Mouse (Mus musculus) liver, embryonic 13.5 days (tissue): ENCODE measurements at regions not wholly inside any gene's neighbourhood (a gene's known extent, or its start where the extent isn't known, plus 50 kb on each side); places are given as distances from the start of the nearest gene placed in this dataset.

Experiments
- ATAC-seq: fragments of 200-750 bp; cut with Nextera tagmentation; 2 replicates; pipeline ENCODE4 v1.8.0; 2017; ENCODE audit warnings: low read depth, mild to moderate bottlenecking, moderate number of reproducible peaks, moderate library complexity
- DNase-seq: peaks from one replicate; pipeline ENCODE4 v3.0.0; 2022
- H3K27ac ChIP-seq: fragments of 300-500 bp; sonication (generic); 2 replicates; pipeline ENCODE4 v1.5.1; 2015; ENCODE audit warnings: moderate library complexity, mild to moderate bottlenecking, inconsistent platforms
- H3K27me3 ChIP-seq: fragments of 300-500 bp; sonication (generic); 2 replicates; pipeline ENCODE4 v1.6.1; 2015; ENCODE audit warnings: mild to moderate bottlenecking, inconsistent platforms
- H3K36me3 ChIP-seq: fragments of 300-500 bp; sonication (generic); 2 replicates; pipeline ENCODE4 v1.6.1; 2015; ENCODE audit warnings: mild to moderate bottlenecking, inconsistent platforms
- H3K4me1 ChIP-seq: fragments of 300-500 bp; sonication (generic); replicated peaks from 2 replicates; pipeline ENCODE4 v1.6.1; 2015; ENCODE audit warnings: inconsistent platforms
- H3K4me2 ChIP-seq: fragments of 300-500 bp; sonication (generic); 2 replicates; pipeline ENCODE4 v1.6.1; 2015; ENCODE audit warnings: inconsistent platforms, mild to moderate bottlenecking, moderate library complexity
- H3K4me3 ChIP-seq: fragments of 300-500 bp; sonication (generic); replicated peaks from 2 replicates; pipeline ENCODE4 v1.5.1; 2015; ENCODE audit warnings: mild to moderate bottlenecking, inconsistent platforms
- H3K9ac ChIP-seq: fragments of 300-500 bp; sonication (generic); 2 replicates; pipeline ENCODE4 v1.6.1; 2015; ENCODE audit warnings: mild to moderate bottlenecking, inconsistent platforms
- H3K9me3 ChIP-seq: fragments of 300-500 bp; sonication (generic); replicated peaks from 2 replicates; pipeline ENCODE4 v1.6.1; 2016; ENCODE audit warnings: inconsistent platforms
- WGBS: fragments of 180-500 bp; shearing (Covaris S2); methylation state at CpG from one replicate; pipeline ENCODE4 v1.1.7; 2015; ENCODE audit not compliant: insufficient replicate concordance; 5-methylcytosine and 5-hydroxymethylcytosine counted together

DNA sequence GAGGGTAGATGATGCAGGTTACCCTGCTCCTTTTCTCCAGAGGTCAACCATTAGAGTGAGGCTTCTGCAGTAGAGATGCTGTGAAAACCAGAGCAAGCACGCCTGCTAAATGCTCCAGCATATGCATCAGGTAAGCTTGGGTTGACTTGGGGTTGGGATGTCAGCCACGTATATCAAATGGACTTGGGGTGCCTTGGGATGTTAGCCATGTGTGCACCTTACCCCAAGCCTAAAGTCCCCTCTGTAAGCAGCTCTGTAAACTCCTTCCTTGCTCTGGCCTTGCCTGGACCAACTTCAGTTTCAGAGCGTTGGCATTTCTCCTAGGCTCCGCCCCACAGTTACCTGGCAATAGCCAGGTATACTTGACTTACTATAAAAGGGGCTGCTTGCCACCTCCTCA lies 155.3 kb upstream of the Tmtc1 start:
- ATAC-seq (no peak), DNase-seq (no peak)
- Histone ChIP-seq H3K4me2 (no peak overlapping the region), H3K4me3 (no peak overlapping the region), H3K4me1 (peaks cover 45% of the 10 kb centered on the region), H3K9ac (no peak overlapping the region), H3K27ac (no peak overlapping the region), H3K27me3 (no peaks in the 10 kb centered on the region), H3K9me3 (no peaks in the 10 kb centered on the region), H3K36me3 (no peaks in the 10 kb centered on the region)
- 73% methylated on average over 4 of the region's 4 CpGs for WGBS

DNA sequence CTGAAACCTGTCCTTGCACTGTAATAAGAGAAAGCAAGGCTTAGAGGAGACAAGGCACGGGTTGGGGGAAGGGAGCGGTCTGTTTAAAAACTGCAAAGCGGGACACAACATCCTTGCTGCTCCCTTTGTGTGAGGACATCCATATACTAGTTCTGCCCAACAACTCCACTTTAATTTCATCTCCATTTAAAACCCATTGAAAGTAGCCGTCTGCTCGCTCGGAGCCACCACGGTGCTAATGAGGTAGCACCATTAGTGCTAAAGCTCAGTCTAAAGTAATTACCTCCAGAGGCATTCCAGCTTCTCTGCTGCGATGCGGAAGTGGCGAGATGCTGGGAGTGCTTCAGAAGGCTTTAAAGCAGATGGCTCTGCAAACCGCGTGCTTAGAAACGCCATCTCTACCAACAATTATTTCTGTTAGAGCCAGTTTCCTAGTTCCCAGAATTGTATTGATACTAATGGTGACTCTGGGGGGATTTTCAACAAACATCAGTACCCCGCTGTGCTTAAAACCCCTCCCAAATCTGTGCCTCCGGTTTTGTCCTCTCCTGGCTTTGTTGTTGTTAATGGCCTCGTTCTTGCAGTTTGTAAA lies 154.7 kb upstream of the Tmtc1 start:
- no peak for ATAC-seq
- no peak overlapping the region for H3K9ac ChIP-seq
- no peaks in the 10 kb centered on the region for H3K27me3 ChIP-seq
- H3K4me3 ChIP-seq: 0 out of 2 replicates have a peak overlapping the region, but pooled peaks have one; percentile 3
- DNase-seq: no peak
- H3K4me1 ChIP-seq: peaks cover 39% of the 10 kb centered on the region
- H3K4me2 ChIP-seq: peak overlapping the region; percentile 12
- H3K9me3 ChIP-seq: no peaks in the 10 kb centered on the region
- no peak overlapping the region for H3K27ac ChIP-seq
- H3K36me3 ChIP-seq: no peaks in the 10 kb centered on the region
- WGBS: 20% methylated on average over 16 of the region's 16 CpGs

DNA sequence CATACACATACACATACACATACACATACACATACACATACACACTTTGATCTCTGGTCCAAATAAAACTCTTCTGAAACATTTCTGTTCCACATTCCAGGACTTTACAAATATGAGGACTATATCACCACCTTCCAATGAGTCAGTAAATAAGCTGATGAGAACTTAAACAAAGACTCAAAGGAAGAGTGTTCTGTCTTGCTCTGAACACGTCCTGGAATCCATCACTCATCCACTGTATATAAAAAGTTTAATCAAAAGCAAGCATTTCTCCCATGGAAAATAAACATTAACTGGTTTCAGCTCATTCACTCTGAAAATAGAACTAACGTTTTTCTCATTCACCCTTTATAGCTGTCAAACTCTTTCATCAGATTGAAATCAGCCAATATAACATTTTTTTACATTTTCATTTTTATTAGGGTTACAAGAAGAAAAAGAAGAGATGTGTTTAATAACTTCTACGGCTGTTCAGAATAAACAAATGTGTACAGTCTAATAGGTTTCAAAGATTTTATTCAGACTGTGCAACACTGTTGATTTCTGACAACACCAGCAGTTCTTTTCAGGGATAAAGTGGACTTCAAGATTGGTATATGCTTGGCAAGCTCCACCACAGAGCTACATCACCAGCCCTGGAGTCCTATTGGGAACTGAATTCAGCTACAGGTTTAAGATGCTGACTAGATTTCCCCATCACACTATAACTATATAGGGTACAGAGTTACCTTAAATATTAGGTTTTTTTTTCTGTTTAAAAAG lies 151.0 kb upstream of the Tmtc1 start:
- Histone ChIP-seq H3K4me3 (no peak overlapping the region), H3K4me2 (no peak overlapping the region), H3K36me3 (no peaks in the 10 kb centered on the region), H3K27ac (no peak overlapping the region), H3K9ac (no peak overlapping the region), H3K9me3 (no peaks in the 10 kb centered on the region), H3K27me3 (no peaks in the 10 kb centered on the region), H3K4me1 (peaks cover 13% of the 10 kb centered on the region)
- DNase-seq: no peak
- 51% methylated on average over 3 of the region's 3 CpGs for WGBS
- ATAC-seq: no peak

DNA sequence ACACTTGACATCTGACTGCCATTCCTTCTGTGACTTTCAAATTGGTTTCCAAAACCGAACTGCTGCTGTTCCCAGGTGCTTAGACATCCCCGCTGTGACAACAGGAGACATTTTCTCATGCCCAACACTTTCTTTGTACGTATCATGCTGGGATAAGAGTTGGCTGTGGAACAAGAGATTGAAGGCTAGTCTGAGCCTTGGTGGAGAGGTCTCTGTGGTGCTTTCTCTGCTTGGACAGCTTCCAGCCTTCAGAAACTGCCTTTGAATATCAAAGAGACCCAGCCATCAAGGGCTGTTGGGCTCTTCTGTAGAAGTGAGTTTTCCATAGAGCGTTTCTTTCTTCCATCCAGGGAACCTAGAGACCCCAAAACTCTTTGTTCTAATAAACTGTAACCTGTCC lies 144.8 kb upstream of the Tmtc1 start:
- no peak for ATAC-seq
- Histone ChIP-seq H3K27ac (no peak overlapping the region), H3K27me3 (no peaks in the 10 kb centered on the region), H3K4me2 (no peak overlapping the region), H3K4me3 (no peak overlapping the region), H3K4me1 (peaks cover 6% of the 10 kb centered on the region), H3K36me3 (no peaks in the 10 kb centered on the region), H3K9me3 (no peaks in the 10 kb centered on the region), H3K9ac (no peak overlapping the region)
- no peak for DNase-seq
- WGBS: 76% methylated on average over 4 of the region's 4 CpGs

DNA sequence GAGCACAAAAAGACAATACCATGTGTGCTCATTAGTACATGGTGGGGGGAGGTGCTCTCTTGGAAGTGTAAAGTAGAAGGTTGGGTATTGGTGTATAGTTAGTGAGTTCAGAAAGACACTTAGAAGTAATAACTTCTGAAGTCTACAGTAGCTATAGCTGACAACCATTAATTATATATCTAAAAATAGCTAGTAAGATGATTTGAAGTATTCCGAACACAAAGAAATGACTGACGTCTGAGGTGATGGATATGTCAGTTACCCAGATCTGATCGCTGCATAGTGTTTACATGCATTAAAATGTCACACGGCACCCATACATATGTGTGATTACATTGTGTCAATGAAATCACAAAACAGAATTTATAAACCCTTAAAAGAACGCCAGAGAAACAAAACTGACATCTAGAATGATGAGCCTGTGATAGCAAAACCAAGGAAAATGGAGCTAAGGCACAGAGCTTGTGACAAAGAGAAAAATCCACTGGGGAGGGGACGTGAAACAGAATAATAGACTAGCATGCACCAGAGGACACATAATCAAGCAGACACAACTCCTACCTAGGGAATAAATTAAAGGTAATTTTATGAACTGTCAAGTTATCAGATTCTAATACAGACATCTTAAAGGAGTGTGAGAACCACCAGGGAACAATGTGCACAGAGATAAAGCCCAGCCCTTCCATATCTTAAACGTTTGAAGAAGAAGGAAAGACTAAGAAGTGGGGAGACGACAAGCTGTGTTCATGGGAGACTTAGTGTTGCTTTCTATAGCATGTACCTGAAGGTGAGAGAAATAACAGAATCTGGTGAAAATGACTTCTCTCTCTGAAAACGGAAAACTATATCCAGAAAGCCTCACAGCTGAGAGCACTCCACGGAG lies 142.5 kb upstream of the Tmtc1 start:
- DNase-seq: no peak
- peak; percentile 72; the same call in 1 of the 2 replicates for ATAC-seq

DNA sequence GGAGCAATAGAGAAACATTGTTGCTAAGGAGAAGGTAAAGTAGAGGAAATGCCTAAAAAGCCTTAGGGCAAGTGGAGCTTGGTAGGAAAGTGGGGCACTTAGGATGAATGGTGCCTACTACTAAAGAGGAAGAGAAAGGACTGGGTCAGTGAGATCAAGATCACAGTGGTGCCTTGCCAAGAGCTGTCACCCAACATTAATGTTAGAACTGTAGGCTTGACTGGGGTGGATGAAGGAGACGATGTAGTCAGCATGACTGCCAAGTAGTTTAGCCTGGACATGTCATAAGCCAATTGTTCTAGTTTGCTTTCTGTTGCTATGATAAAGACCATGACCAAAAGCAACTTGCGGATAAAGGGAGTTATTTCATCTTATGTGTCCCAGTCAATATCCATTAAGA lies 139.9 kb upstream of the Tmtc1 start:
- DNase-seq: no peak

More for the DNA sequence above, 142.5 kb upstream of the Tmtc1 start:
- H3K36me3 ChIP-seq: no peaks in the 10 kb centered on the region
- H3K4me1 ChIP-seq: peaks cover 6% of the 10 kb centered on the region
- 57% methylated on average over 10 of the region's 10 CpGs for WGBS
- H3K4me3 ChIP-seq: no peak overlapping the region
- no peak overlapping the region for H3K9ac ChIP-seq
- H3K27me3 ChIP-seq: no peaks in the 10 kb centered on the region
- H3K9me3 ChIP-seq: no peaks in the 10 kb centered on the region
- no peak overlapping the region for H3K4me2 ChIP-seq
- H3K27ac ChIP-seq: no peak overlapping the region

DNA sequence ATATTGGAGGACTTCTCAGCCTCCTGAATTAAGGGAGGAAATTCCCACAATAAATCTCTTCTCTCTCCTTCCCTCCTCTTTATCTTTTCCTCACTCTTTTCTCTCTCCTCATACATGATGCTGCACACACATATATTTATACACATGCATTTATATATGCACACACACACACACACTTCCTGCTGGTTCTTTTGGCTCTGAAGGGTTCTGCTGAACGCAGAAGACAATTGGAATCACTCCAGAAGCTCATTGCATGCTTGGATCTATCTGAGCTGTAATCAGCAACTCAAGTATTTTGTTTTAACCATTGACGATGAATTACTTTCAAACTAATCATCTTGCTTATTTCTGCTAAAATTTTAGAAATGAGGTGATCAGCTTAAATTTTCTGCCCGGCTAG lies 134.1 kb upstream of the Tmtc1 start:
- Histone ChIP-seq H3K4me3 (no peak overlapping the region), H3K9me3 (no peaks in the 10 kb centered on the region), H3K27me3 (no peaks in the 10 kb centered on the region), H3K36me3 (no peaks in the 10 kb centered on the region), H3K4me2 (no peak overlapping the region), H3K4me1 (no peaks in the 10 kb centered on the region), H3K9ac (no peak overlapping the region), H3K27ac (no peak overlapping the region)
- WGBS: 76% methylated on average over 3 of the region's 3 CpGs
- DNase-seq (no peak), ATAC-seq (no peak)

More for the DNA sequence above, 139.9 kb upstream of the Tmtc1 start:
- Histone ChIP-seq H3K9ac (no peak overlapping the region), H3K4me3 (no peak overlapping the region), H3K36me3 (no peaks in the 10 kb centered on the region), H3K4me2 (no peak overlapping the region), H3K27ac (no peak overlapping the region), H3K27me3 (no peaks in the 10 kb centered on the region), H3K4me1 (peaks cover 6% of the 10 kb centered on the region), H3K9me3 (no peaks in the 10 kb centered on the region)
- no peak for ATAC-seq
- 80% methylated on average over 2 of the region's 2 CpGs for WGBS

DNA sequence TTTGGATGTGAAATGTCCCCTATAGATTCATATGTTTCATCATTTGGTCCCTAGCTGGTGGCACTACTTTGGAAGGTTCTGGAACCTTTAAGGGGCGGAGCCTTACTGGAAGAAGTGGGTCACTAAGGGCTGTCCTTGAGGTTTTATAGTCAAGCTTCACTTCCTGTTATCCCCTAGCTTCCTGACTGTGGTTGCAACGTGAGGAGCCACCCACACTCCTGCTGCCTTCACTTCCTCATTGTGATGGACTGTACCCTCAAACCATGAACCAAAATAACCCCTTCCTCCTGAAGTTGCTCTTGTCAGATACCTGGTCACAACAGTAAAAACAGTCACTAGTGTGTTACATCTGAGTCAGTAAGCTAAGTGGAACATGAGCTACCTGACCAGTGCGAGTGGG lies 133.5 kb upstream of the Tmtc1 start:
- no peak for ATAC-seq
- no peaks in the 10 kb centered on the region for H3K36me3 ChIP-seq
- H3K27me3 ChIP-seq: no peaks in the 10 kb centered on the region
- no peak overlapping the region for H3K27ac ChIP-seq
- H3K4me3 ChIP-seq: no peak overlapping the region
- H3K4me2 ChIP-seq: no peak overlapping the region
- H3K4me1 ChIP-seq: peaks cover under 1% of the 10 kb centered on the region; the same call in 1 of the 2 replicates
- no peak for DNase-seq
- H3K9ac ChIP-seq: no peak overlapping the region
- H3K9me3 ChIP-seq: no peaks in the 10 kb centered on the region
- 53% methylated on average over 3 of the region's 3 CpGs for WGBS

DNA sequence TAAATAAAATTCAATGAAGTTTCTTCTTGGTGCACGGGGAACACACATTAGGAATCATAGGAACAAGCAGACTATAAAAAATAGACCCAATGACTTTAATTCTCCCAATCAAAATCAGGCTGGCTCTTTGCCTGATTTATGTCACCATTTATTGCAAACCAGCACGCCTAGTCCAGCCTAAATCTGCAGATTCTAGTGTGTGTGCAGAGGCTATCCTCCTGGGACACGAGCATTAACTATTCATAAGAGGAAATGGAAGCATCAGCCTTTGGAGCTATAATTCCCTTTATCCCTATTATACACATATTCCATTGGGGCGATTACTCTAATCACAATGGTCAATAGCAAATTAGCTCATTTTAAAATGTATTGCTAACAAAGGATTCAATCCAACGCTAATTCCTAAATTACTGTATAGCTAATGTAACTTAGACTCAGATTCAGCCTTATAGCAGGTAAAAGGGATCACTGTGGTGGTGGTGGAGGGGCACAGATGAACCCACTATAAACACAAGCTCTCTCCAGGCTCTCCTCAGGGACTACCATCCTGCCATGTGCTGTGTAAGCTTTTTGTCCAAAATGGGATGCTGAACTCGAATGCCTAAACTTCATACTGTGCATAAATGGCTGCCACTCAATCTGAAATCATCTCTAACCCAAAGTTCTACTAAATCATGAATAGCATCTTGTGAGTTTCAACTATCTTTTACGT lies 130.7 kb upstream of the Tmtc1 start:
- Histone ChIP-seq H3K4me1 (peaks cover 4% of the 10 kb centered on the region; the same call in 1 of the 2 replicates), H3K4me2 (no peak overlapping the region), H3K27ac (no peak overlapping the region), H3K9me3 (no peaks in the 10 kb centered on the region), H3K27me3 (no peaks in the 10 kb centered on the region), H3K36me3 (no peaks in the 10 kb centered on the region), H3K4me3 (no peak overlapping the region), H3K9ac (no peak overlapping the region)
- no peak for ATAC-seq
- WGBS: 72% methylated on average over 7 of the region's 7 CpGs
- DNase-seq: no peak

DNA sequence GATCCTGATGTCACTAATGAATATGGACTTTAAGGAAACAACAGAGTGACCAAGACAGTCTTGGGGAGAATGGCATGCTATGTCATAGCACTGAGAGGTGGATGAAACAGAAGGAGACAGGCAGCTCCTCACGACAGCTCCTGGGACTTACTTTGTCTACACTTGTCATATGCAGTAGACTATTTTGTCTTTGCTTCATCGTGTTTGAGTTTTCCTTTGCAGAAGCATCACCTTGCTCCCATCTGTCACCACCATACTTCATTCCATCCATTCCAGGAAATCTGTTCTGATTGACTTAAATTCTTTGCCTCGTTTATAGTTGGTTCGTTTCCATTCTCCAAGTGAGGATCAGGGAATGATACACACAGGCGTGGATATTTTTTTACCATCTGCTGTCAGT lies 128.0 kb upstream of the Tmtc1 start:
- H3K4me1 ChIP-seq: peaks cover 4% of the 10 kb centered on the region; the same call in 1 of the 2 replicates
- no peak overlapping the region for H3K27ac ChIP-seq
- no peak for DNase-seq
- H3K9me3 ChIP-seq: no peaks in the 10 kb centered on the region
- no peaks in the 10 kb centered on the region for H3K36me3 ChIP-seq
- no peak overlapping the region for H3K4me2 ChIP-seq
- H3K9ac ChIP-seq: no peak overlapping the region
- WGBS: 55% methylated on average over 5 of the region's 5 CpGs
- H3K27me3 ChIP-seq: no peaks in the 10 kb centered on the region
- no peak overlapping the region for H3K4me3 ChIP-seq
- ATAC-seq: no peak

DNA sequence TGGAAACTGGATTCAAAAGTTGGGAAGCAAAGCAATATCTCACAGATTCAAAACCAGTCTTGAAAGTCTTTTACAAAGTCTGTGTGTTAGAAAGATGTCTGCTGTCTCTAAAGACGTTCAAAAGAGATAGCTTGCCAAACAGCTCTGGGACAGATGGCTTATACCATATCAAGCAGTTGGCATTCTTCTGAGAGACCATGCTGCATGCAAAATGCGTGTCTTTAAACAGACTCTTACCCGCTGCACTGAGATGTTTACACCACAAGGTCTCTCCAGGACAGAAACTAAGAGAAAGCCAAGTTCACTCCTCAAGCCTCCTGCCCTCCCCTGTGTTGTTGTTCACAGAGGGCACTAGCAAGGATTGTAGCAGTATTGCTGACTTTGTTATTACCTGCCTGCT lies 127.5 kb upstream of the Tmtc1 start:
- Histone ChIP-seq H3K4me3 (no peak overlapping the region), H3K27ac (no peak overlapping the region), H3K27me3 (no peaks in the 10 kb centered on the region), H3K36me3 (no peaks in the 10 kb centered on the region), H3K9me3 (no peaks in the 10 kb centered on the region), H3K4me2 (no peak overlapping the region), H3K9ac (no peak overlapping the region), H3K4me1 (peaks cover 4% of the 10 kb centered on the region; the same call in 1 of the 2 replicates)
- ATAC-seq: no peak
- WGBS: 59% methylated on average over 3 of the region's 3 CpGs
- DNase-seq: no peak
